Mouse (Mus musculus) neural tube, embryonic 13.5 days (tissue): ENCODE data around the gene Slc34a3. TPM values are rescaled to one million over a fixed set of nuclear protein-coding genes. Genes with fewer than 3 reads are reported as not detected.
"Not testable (repeated sequence)": the region's sequence is repeated elsewhere in the genome, so short reads cannot be mapped to it uniquely, and the experiment has no call there.

Experiments
- ATAC-seq: fragments of 200-750 bp; cut with Nextera tagmentation; 2 replicates; pipeline ENCODE4 v1.8.0; 2017; ENCODE audit warnings: low read depth, mild to moderate bottlenecking, moderate TSS enrichment, moderate library complexity
- H3K27ac ChIP-seq: fragments of 300-500 bp; sonication (generic); replicated peaks from 2 replicates; pipeline ENCODE4 v1.5.1; 2015; ENCODE audit warnings: moderate library complexity, mild to moderate bottlenecking, inconsistent platforms
- H3K27me3 ChIP-seq: fragments of 300-500 bp; sonication (generic); 2 replicates; pipeline ENCODE4 v1.6.1; 2015; ENCODE audit warnings: mild to moderate bottlenecking, inconsistent platforms
- H3K36me3 ChIP-seq: fragments of 300-500 bp; sonication (generic); 2 replicates; pipeline ENCODE4 v1.6.1; 2015; ENCODE audit warnings: mild to moderate bottlenecking, inconsistent platforms
- H3K4me1 ChIP-seq: fragments of 300-500 bp; sonication (generic); replicated peaks from 2 replicates; pipeline ENCODE4 v1.6.1; 2015; ENCODE audit warnings: inconsistent platforms
- H3K4me2 ChIP-seq: fragments of 300-500 bp; sonication (generic); 2 replicates; pipeline ENCODE4 v1.6.1; 2015; ENCODE audit warnings: inconsistent platforms, mild to moderate bottlenecking, moderate library complexity
- H3K4me3 ChIP-seq: fragments of 300-500 bp; sonication (generic); 2 replicates; pipeline ENCODE4 v1.5.1; 2015; ENCODE audit warnings: mild to moderate bottlenecking, inconsistent platforms
- H3K9ac ChIP-seq: fragments of 300-500 bp; sonication (generic); 2 replicates; pipeline ENCODE4 v1.6.1; 2015; ENCODE audit warnings: moderate library complexity, mild to moderate bottlenecking, inconsistent platforms
- H3K9me3 ChIP-seq: fragments of 300-500 bp; sonication (generic); 2 replicates; pipeline ENCODE4 v1.6.1; 2016; ENCODE audit warnings: inconsistent platforms
- WGBS: fragments of 180-500 bp; shearing (Covaris S2); methylation state at CpG from one replicate; pipeline ENCODE4 v1.1.7; 2015; 5-methylcytosine and 5-hydroxymethylcytosine counted together
- polyA plus RNA-seq: library from polyadenylated mRNA; unstranded; fragments of >200 nt; fragmentation: Nextera tagmentation; extraction: Ambion mirVana; gene quantifications from 2 replicates; pipeline ENCODE4 v1.2.1, GENCODE M21; 2015

Slc34a3 gene
- polyA plus RNA-seq, 1 experiment from 2014 or later = not detected

DNA sequence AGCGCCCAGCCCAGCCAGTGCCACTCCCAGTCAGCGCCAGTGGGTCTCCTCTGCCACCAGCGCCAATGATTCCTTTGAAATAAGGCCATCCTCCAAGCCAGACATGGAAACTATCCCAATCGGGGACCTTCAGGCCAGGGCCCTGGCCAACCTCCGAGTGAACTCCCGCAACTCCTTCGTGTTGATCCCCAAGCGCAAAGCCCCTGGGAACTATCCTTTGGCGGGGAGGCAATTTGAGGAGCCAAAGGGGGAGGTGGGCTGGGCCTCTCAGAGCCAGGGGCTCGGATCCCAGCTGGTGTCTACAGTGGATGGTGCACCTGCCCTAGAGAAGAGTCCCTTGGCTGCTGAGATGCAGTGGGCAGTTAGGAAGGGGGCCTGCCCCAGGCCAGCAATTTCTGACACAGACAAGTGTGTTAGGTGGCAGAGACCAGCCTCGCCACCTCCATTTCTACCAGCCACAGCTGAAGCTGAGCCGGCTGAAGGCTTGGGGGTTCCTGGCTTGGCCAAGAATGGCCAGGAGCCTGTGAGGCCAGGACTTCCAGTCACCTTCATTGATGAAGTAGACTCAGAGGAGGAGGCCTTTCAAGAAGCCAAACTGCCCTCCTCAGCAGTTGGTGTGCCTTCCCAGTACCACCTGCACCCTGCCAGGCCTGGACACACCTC, 29.6 kb upstream of the Slc34a3 start:
- Histone ChIP-seq H3K9me3 (no peaks in the 10 kb centered on the region), H3K9ac (peak overlapping the region; percentile 81), H3K4me3 (peak overlapping the region; percentile 81), H3K27me3 (peaks cover 13% of the 10 kb centered on the region), H3K27ac (peak overlapping the region; percentile 87; the same call in 1 of the 2 replicates), H3K4me1 (peaks cover 59% of the 10 kb centered on the region), H3K36me3 (peaks cover 7% of the 10 kb centered on the region; the same call in 1 of the 2 replicates), H3K4me2 (peak overlapping the region; percentile 94)
- ATAC-seq = no peak
- WGBS = 15% methylated on average over 12 of the region's 12 CpGs

- Histone ChIP-seq H3K4me1 (peaks cover 54% of the 10 kb centered on the region), H3K4me3 (peak overlapping the region; percentile 81), H3K9me3 (no peaks in the 10 kb centered on the region), H3K4me2 (peak overlapping the region; percentile 94), H3K27ac (peak overlapping the region; percentile 87), H3K27me3 (peaks cover 13% of the 10 kb centered on the region), H3K36me3 (no peaks in the 10 kb centered on the region), H3K9ac (peak overlapping the region; percentile 81)
- ATAC-seq = peak; percentile 28
- under 1% methylated on average over 82 of the region's 82 CpGs for WGBS
These were observed 28.8 kb upstream of the Slc34a3 start for GRCm38 (mm10) chr2:25262795-25263622.

DNA sequence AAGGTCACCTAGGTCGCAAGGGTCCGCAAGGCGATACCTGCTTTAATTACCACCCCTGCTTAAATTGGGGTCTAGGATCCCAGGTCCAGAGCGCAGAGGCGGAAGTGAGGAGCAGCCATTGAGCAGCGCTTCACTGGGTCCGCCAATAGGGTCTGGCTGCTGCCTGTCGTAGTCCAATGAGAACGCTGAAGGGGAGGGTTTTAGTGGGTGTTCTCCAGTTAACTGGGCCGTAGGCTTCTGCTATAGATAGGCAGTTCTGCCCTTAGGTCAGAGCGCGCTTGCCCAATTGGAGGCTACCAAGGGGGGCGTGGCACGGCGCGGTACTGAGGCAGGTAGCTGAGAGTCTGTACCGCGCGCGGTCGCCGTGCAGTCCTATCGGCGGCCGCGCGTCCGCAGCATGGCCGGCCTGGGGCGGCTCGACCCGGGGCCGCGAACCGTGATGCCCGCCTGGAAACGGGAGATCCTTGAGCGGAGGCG, 28.2 kb upstream of the Slc34a3 start, which contains the start of gene Tprn:
Gene Tprn (plus strand): TSS at position 328 of the 477 bp plus-strand sequence.
- peak; percentile 98 for ATAC-seq
- peak within 1 kb of the TSS; percentile 81 for H3K9ac ChIP-seq
- peaks cover 13% of the 10 kb centered on the region for H3K27me3 ChIP-seq
- H3K9me3 ChIP-seq = no peaks in the 10 kb centered on the region
- peak within 1 kb of the TSS; percentile 81 for H3K4me3 ChIP-seq
- H3K4me1 ChIP-seq = peaks cover 48% of the 10 kb centered on the region
- H3K4me2 ChIP-seq = peak within 1 kb of the TSS; percentile 94
- no peaks in the 10 kb centered on the region for H3K36me3 ChIP-seq
- H3K27ac ChIP-seq = peak within 1 kb of the TSS; percentile 87
- WGBS = 1% methylated on average over 39 of the region's 39 CpGs

GRCm38 (mm10) chr2:25261870-25262269, 27.7 kb upstream of the Slc34a3 start:
- H3K36me3 ChIP-seq = no peaks in the 10 kb centered on the region
- H3K4me3 ChIP-seq = peak overlapping the region; percentile 81
- peaks cover 13% of the 10 kb centered on the region for H3K27me3 ChIP-seq
- H3K9me3 ChIP-seq = no peaks in the 10 kb centered on the region
- peak overlapping the region; percentile 62 for H3K9ac ChIP-seq
- peak overlapping the region; percentile 94 for H3K4me2 ChIP-seq
- ATAC-seq = peak; percentile 2; the same call in 1 of the 2 replicates
- peaks cover 47% of the 10 kb centered on the region for H3K4me1 ChIP-seq
- 57% methylated on average over 12 of the region's 12 CpGs for WGBS
- peak overlapping the region; percentile 68 for H3K27ac ChIP-seq

DNA sequence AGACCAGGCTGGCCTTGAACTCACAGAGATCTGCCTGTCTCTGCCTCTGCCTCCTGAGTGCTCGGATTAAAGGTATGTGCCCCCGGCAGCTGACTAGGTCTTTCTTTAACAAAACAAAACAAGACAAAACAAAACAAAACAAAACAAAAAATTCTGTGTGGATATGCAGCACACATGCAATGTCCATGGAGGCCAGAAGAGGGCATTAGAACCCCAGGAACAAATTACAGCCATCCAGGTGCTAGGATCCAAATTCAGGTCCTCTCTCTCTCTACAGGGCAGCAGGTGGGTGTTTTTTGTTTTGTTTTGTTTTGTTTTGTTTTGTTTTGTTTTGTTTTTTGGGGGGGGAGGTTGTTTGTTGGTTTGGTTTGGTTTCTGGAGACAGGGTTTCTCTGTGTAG, 24.7 kb upstream of the Slc34a3 start:
- peaks cover 38% of the 10 kb centered on the region for H3K4me1 ChIP-seq
- no peak for ATAC-seq
- 54% methylated on average over 2 of the region's 2 CpGs for WGBS

DNA sequence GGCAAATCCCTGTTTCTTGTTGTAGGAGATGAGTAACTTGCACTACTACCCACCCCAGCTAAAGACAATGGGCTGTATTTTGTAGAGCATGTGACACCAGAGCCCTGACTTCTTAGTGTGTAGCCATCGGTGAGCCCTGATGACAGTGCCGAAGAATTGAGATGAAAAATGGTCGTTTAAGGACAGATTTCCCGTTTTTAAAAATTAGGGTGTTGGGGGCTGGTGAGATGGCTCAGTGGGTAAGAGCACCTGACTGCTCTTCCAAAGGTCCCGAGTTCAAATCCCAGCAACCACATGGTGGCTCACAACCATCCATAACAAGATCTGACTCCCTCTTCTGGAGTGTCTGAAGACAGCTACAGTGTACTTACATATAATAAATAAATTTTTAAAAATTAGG, 23.1 kb upstream of the Slc34a3 start:
- not testable (repeated sequence) for H3K27me3 ChIP-seq, H3K4me3 ChIP-seq, H3K9ac ChIP-seq, H3K27ac ChIP-seq, H3K4me2 ChIP-seq, H3K9me3 ChIP-seq, ATAC-seq
- Histone ChIP-seq H3K4me1 (peaks cover 29% of the 10 kb centered on the region), H3K36me3 (peaks cover 12% of the 10 kb centered on the region; the same call in 1 of the 2 replicates)
- WGBS = 91% methylated on average over 5 of the region's 5 CpGs

More for the DNA sequence above, 24.7 kb upstream of the Slc34a3 start:
- Histone ChIP-seq H3K4me2 (no peak overlapping the region), H3K27ac (no peak overlapping the region), H3K9me3 (no peaks in the 10 kb centered on the region), H3K4me3 (no peak overlapping the region), H3K36me3 (no peaks in the 10 kb centered on the region), H3K27me3 (peaks cover 5% of the 10 kb centered on the region), H3K9ac (no peak overlapping the region)

DNA sequence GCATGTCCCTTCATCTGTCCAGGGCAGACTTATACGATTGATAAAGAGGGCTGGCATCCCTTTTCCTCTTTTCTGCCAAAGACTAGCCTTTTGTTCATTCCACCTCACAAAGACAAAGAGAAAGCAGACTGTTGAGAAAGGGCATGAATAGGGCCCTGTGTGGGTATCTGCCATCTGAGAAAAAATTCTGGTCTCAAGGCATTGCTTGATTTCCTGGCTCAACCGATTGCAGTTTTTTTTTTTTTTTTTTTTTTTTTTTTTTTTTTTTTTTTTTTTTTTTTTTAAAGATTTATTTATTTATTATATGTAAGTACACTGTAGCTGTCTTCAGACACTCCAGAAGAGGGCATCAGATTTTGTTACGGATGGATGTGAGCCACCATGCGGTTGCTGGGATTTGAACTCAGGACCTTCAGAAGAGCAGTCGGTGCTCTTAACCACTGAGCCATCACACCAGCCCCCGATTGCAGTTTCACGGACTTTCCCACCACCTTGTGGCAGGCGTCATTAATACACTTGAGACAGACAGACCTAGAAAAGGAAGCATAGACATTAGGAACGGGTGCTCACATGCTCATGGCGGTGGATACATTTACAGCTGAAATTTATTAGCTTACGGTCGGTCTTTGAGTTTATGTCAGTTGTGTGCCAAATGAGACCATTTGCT, 22.4 kb upstream of the Slc34a3 start:
- peaks cover 18% of the 10 kb centered on the region for H3K36me3 ChIP-seq
- not testable (repeated sequence) for H3K9me3 ChIP-seq, ATAC-seq, H3K27ac ChIP-seq, H3K27me3 ChIP-seq
- peaks cover 25% of the 10 kb centered on the region for H3K4me1 ChIP-seq
- WGBS = 59% methylated on average over 12 of the region's 12 CpGs
- peak overlapping the region; percentile 79 for H3K4me3 ChIP-seq
- peak overlapping the region; percentile 88 for H3K9ac ChIP-seq
- peak overlapping the region; percentile 100 for H3K4me2 ChIP-seq

- H3K27ac ChIP-seq = peak within 1 kb of the TSS; percentile 81
- under 1% methylated on average over 39 of the region's 39 CpGs for WGBS
- peak; percentile 87 for ATAC-seq
These were observed 21.2 kb upstream of the Slc34a3 start, which contains the start of gene Tmem203 for GRCm38 (mm10) chr2:25255284-25255779. Tmem203 (plus strand) TSS chr2:25255439.

GRCm38 (mm10) chr2:25252331-25252730, 18.2 kb upstream of the Slc34a3 start:
- 85% methylated on average over 1 of the region's 1 CpGs for WGBS
- H3K27ac ChIP-seq = no peak overlapping the region
- H3K9me3 ChIP-seq = no peaks in the 10 kb centered on the region
- no peak overlapping the region for H3K9ac ChIP-seq
- no peak overlapping the region for H3K4me3 ChIP-seq
- no peaks in the 10 kb centered on the region for H3K27me3 ChIP-seq
- peaks cover 59% of the 10 kb centered on the region for H3K36me3 ChIP-seq
- no peak for ATAC-seq
- no peak overlapping the region for H3K4me2 ChIP-seq
- peaks cover 25% of the 10 kb centered on the region for H3K4me1 ChIP-seq

More at GRCm38 (mm10) chr2:25255284-25255779, 21.2 kb upstream of the Slc34a3 start, which contains the start of gene Tmem203:
- H3K27me3 ChIP-seq = no peaks in the 10 kb centered on the region
- peak within 1 kb of the TSS; percentile 88 for H3K9ac ChIP-seq
- peak within 1 kb of the TSS; percentile 79 for H3K4me3 ChIP-seq
- H3K4me2 ChIP-seq = peak within 1 kb of the TSS; percentile 100
- H3K36me3 ChIP-seq = peaks cover 31% of the 10 kb centered on the region
- peaks cover 25% of the 10 kb centered on the region for H3K4me1 ChIP-seq
- H3K9me3 ChIP-seq = no peaks in the 10 kb centered on the region

- Histone ChIP-seq H3K4me2 (no peak within 1 kb of the TSS), H3K9ac (no peak within 1 kb of the TSS), H3K4me3 (no peak within 1 kb of the TSS), H3K9me3 (no peaks in the 10 kb centered on the region), H3K36me3 (peaks cover 72% of the 10 kb centered on the region), H3K27me3 (peaks cover 7% of the 10 kb centered on the region; the same call in 1 of the 2 replicates), H3K27ac (no peak within 1 kb of the TSS), H3K4me1 (peaks cover 21% of the 10 kb centered on the region)
- 92% methylated on average over 10 of the region's 10 CpGs for WGBS
- ATAC-seq = no peak
These were observed 12.3 kb upstream of the Slc34a3 start, which contains the start of gene AL732309.1 for GRCm38 (mm10) chr2:25246183-25247072. AL732309.1 (minus strand) TSS chr2:25246863.
